Mouse (Mus musculus) gastrocnemius, adult 8-10 months (tissue): ENCODE measurements around the gene Fh1. TPM values are rescaled to one million over a fixed set of nuclear protein-coding genes. Genes with fewer than 3 reads are reported as not detected.

ENCODE experiments used
- DNase-seq, 2 experiments: peaks; one replicate each; pipeline ENCODE4 v3.0.0; 2022; ENCODE audit warnings: low spot score in 2 of 2
- total RNA-seq, 4 experiments: library from RNA; stranded (reverse); gene quantifications; 2 replicates each; pipeline ENCODE4 v1.2.4; 2022

The Fh1 gene
- total RNA-seq, 4 experiments from 2014 or later = 237 to 267 (median 244) TPM

GRCm38 (mm10) chr1:175623656-175624055 lies 1.8 kb downstream of the Fh1 start:
- DNase-seq = no peak

- no peak for DNase-seq
These were observed 5.5 kb downstream of the Fh1 start, which contains the start of gene Kmo for GRCm38 (mm10) chr1:175619814-175620431. TSS of gene Kmo (plus strand) at chr1:175620381.

DNA sequence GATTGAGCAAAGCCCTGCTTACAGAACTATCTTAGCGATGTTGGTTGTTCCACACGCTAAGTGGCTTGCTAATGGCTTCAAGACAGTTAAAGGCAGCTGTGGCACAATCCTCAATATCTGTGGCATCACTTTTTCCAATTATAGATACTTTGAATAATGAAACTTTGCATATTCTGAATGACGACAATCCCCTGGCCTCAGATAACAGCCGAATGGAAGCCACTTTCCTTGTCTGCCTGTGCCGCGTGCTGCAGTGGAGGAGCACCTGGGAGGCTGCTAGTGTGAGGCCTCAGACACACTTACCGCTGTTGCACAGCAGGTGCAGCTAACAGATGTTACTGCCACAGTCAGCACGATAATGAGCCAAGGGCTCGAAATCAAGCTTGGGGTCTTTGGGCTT lies 10.4 kb downstream of the Fh1 start:
- DNase-seq = no peak

- DNase-seq = no peak
These were observed 16.7 kb downstream of the Fh1 start for GRCm38 (mm10) chr1:175608708-175609107.

DNA sequence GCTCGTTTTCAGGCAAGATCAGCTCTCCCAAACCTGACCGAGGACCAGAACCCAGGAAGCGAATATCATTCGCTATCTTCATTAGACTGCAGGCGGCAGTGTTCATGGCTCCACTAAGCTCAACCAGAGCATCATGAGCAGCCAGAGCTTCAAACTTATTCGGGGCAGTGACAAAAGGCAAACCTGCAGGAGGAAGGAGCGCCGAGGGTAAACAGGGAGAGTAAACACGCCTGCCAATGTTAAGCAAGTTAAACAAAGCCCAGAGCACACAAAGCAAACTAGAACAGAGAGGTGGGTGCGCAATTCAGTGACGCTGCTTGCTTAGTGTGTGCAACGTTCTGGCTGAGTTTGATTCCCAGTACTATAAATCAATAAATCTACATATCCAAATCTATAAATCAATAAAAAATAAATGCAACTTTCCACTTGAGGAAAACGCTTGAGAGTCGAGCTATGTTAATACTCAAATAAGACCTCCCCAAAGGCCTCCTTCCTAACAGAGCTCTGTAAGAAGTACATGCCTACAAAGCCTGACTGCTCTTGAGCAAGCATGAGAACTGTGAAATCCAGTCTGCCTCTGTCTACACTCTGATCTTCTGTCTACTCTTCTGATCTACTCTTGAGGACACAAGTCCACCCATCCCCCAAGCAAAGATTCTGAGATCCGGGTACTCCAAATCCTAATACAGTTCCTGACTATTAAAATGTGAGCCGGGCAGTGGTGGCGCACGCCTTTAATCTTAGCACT lies 17.4 kb downstream of the Fh1 start:
- no peak for DNase-seq

- DNase-seq = no peak
These were observed 18.1 kb downstream of the Fh1 start for GRCm38 (mm10) chr1:175607308-175607707.

DNA sequence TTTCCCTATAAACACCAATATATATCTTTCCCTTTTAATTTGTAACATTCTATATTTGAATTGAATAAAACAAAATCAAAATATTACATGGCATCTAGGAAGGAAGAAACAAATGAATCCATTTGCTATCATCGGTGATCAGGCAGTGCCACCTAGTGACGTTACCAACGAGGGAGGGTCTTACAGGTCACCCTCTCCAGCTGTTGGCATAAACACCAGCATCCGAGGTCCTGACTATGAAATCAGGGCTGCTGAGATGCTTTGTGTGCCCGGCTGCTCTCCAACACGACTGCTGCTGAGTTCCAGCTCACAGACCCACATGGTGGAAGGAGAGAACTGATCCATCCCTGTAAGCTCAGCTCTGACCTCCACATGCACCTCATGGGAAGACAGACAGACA lies 22.0 kb downstream of the Fh1 start:
- DNase-seq = no peak

DNA sequence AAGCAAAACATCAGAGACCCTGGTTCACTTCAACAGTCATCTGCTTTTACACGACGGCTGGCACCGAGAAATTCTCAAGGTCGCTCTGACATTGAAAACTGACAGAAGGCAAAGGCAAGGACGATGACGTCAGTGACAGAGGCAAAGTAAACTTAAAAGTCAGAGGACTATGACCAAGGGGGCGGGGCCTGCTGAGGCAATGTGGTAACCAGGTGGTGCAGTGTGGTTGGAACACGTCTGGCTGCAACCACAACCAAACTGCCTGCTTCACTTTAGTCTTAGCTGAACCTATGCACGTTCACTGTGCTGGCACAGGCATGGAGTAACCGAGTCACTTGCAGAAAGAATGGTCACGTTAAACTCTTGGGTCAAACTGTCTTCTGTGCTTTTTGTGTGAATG lies 23.2 kb downstream of the Fh1 start:
- DNase-seq = no peak

GRCm38 (mm10) chr1:175592832-175593231 lies 32.6 kb downstream of the Fh1 start:
- DNase-seq = no peak

DNA sequence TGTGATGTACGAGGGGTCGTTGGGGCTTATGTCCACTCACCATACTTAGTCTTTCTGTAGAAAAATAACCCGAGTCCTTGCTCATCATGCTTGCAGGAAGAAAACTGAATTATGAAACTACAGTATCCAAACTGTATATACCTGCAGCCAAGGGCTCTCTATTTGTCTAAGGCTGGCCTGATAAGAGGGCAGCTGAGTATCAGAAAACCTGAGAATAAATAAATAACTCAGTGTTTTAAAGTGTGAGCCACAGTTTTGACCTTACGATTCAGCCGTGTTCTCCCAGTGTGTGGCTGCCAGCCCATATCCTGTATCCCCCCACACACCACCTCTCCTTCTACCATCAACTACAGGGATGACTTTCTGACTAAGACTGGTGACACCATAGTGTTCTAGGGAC lies 38.8 kb downstream of the Fh1 start:
- DNase-seq = no peak

DNA sequence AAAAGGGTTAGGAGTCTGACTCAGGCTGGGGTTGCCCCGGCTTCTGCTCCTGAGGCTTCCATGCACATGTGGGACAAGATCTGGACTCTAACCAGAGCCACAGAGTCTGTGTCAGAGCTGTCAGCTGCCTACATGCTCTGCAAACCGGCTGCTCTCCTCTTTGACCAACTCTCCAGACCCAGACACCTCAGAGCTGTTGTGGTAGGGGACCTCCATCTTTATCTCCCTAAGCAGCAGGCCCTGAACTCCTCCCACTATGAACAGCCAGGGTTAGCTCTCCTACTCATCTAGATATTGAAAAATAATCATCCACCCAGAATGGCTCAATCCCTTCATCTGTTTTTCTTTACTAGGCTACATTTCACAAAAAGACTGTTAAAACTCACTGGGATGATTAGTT lies 40.2 kb downstream of the Fh1 start:
- DNase-seq = no peak

- no peak for DNase-seq
These were observed 42.6 kb downstream of the Fh1 start for GRCm38 (mm10) chr1:175582799-175583198.

DNA sequence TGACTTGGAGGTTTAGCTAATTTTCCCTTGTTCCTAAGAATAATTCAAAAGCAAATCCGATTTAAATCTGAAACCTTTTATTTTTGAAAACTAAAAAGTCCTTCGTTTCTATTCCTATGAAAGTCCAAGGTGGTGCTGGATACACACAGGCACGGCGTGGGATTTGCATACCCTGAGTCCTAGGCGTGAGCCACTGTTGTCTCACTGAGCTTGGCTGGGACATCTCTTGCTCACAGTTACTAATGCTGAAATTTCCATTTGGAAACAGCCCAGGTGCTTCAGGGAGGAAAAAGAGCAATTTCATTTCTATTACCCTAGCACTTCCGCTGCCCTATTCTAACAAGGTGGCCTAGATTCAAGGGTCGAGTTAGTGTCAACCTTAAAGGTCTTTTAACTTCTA lies 45.1 kb downstream of the Fh1 start:
- DNase-seq = no peak

DNA sequence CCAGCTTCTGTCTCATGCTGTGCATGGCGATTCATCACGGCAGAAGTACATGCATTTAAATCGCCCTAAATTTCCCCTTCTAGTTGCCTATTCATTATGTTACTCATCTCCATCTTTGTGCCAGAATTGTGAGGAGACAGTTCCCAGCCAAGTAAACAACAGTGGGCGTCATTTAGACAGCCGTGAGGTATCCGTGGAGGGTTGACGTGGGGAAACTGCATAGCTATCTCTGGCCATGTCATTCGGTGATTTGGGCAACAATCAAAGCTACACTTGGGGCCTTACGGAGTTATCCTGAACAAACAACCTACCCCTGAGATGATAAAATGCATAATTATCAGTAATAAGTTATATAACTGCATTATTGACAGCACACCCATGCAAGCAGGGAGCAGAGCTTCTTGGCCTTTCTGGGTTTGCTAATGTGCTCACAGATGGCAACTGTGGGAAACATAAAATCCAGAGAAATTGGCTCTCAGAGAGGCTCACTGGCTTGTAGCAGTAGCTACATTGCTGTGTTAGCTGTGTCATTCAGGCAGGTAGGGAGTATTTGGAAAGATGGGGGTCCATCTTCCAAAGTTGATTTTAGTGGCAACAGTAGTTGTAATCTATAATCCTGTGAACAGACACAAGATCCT lies 45.7 kb downstream of the Fh1 start:
- DNase-seq = no peak

GRCm38 (mm10) chr1:175578425-175579096 lies 46.9 kb downstream of the Fh1 start:
- no peak for DNase-seq

GRCm38 (mm10) chr1:175574129-175574528 lies 51.3 kb downstream of the Fh1 start:
- DNase-seq = no peak

DNA sequence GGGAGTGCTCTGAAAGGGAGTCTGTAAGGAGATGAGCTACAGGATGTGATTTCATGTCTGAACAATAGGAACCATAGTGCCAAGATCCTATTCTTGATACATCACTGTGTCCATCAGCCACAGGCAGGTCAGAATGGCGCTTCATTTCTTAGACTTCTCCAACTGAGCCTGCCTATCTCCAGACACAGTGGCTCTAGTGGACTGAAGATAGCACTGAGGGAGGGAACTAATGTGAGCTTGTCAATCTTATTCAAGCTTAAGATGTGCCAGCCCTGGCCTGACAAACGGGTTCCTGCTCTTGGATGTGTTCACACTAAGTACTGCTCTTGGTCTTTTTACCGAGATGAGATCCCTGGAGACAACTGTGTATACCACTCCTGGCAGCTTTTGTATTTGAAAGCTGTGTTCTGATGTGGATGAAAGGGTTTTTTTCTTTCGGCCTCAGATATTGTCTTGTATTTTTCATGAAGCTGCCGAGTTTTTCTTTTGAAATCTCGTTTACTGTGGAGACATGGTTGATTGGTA lies 59.8 kb downstream of the Fh1 start:
- DNase-seq = no peak

DNA sequence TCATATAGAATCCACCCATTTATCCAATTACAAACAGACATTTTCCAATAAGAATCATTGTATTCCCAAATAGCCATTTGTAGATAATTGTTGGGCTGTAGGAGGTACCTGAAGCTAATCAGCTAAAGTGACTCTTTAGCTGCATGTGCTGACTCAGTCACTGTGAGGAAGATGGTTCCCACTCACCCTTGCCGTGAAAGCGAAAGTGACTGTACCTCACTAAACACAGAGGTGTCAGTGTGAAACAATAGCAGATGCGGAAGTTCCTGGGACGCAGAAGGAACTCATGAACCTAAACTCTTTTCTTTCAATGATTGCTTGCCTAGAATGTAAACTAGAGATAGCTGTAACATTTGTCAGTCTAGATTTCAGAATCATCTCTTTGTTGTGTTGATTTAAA lies 61.1 kb downstream of the Fh1 start:
- no peak for DNase-seq

DNA sequence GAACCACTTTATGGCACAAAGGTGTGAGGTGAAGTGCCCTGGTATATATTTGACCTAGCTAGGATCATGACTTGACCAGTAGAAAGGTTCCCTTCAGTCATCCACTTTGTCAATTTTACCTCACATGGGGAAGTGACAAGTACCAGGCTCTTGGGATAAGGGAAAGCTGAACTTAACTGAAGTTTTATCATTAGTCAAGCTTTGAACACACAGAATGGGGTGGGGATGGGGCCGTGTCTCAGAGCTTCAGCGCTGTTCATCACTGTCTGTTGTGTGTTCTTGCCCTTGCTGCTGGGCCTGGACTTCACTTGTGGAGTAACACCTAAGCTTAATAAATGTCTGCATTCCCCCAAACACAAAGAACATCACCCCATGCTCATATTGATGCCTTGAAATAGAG lies 63.1 kb downstream of the Fh1 start:
- no peak for DNase-seq

DNA sequence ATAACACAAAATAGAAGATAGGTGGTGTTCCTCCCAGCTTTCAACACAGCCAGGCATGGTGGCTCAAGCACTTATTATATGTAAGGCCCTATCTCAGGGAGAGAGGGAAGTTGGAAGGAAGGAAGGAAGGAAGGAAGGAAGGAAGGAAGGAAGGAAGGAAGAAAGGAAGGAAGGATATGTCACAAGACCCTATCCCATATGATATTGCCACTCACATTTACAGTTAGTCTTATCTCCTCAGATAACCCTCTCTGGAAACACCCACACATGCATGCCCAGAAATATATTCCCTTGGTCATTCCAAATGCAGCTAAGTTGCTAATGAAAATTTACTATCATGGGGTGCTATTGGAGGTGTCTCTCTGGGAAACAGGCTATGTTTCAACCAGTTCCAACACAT lies 63.6 kb downstream of the Fh1 start:
- DNase-seq = no peak

DNA sequence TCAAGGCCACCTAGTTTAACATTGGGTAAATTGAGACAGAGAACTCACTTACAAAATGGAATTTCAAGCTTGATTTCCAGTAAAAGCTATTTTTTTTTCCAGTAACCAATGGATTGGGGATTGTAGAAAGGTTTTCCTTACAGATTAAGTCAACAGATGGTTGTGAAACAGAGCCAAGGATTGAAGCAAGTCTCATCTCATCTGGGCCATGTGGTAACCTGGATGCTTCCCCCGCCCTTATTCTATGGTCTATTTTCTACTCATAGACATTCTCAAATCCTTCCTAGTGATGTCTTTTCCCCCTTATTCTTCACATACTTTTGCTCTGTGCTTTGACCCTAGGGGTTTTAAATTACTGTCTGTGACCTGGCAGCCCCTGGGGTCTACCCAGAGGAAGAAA lies 70.8 kb downstream of the Fh1 start:
- DNase-seq = no peak

DNA sequence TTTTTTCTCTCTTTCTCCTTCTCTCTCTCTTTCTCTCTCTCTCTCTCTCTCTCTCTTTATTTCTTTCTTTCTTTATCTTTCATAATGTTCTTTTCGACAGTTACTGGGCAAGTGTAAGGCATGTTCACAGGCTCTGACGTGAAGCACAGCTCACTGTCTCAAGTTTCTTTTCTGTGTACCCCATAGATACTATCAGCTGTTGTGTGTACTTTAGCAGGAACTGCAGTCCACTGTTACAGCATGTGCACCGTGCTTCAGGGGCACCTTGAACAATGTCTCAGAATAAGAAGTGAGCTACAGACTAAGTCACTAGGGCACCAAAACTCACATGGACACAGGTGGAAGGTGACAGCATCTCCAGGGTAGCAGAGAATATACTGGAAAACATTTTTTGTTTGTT lies 73.0 kb downstream of the Fh1 start:
- DNase-seq = no peak
